In the genomic region with DNA sequence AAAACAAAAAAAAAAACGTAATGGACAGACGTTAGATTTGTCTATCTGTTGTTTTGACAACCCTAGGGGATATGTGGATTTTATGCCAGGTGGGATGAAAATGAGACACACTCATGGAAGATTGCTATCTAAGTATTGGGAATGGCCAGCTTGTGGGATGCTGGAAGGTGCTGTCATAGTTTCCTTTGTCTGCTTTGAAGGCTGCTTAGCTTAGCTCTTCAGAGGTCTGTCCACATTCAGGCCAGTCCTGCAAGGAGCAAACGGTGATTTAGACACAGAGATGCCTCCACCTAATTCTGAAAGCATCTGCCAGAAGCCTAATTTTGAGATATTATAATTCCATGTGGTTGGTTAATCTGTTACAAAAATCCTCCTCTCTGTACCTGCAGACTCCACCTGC, we compare ENCODE assay signal across 31 mouse cellular contexts.
DNase-seq lines count a peak whose midpoint lies in the region; ATAC-seq and TF ChIP-seq lines count a peak whose summit lies in the region.
"Had no signal": no experiment of that assay in that cellular context is flagged by ENCODE, and none has a peak within 500 bp of the region (broad histone marks: within the 10 kb centered on the region; RNA-seq: fewer than 3 reads in every experiment).

No protein-coding gene starts in this region.

- TF ChIP-seq CTCF in midbrain, postnatal 0 days (IDR thresholded peaks at IDR 0.05), result no peak

- H3K27me3 ChIP-seq in forebrain, embryonic 12.5 days, result no peaks in the 10 kb centered on the region
- no peaks in the 10 kb centered on the region for H3K27me3 ChIP-seq in forebrain, embryonic 10.5 days (ENCODE audit: poor library complexity, severe bottlenecking)
- no peaks in the 10 kb centered on the region for H3K27me3 ChIP-seq in midbrain, embryonic 11.5 days (ENCODE audit: control insufficient read depth, insufficient read depth, low read length)
- no peaks in the 10 kb centered on the region for H3K27me3 ChIP-seq in midbrain, embryonic 10.5 days (ENCODE audit: low read depth, poor library complexity, severe bottlenecking)
- no peaks in the 10 kb centered on the region for H3K27me3 ChIP-seq in midbrain, embryonic 12.5 days
- H3K27me3 ChIP-seq in midbrain, postnatal 0 days (ENCODE audit: insufficient read depth, low read length), result no peaks in the 10 kb centered on the region
- H3K27me3 ChIP-seq: CH12.LX; embryonic facial prominence, embryonic 15.5 days; heart, embryonic 13.5 days; limb, embryonic 15.5 days; liver, embryonic 13.5 days; neural tube, embryonic 12.5 days; stomach, embryonic 15.5 days had no signal

- H3K4me1 ChIP-seq in forebrain, embryonic 12.5 days, result peaks cover 9% of the 10 kb centered on the region; the same call in 1 of the 2 replicates
- peaks cover 14% of the 10 kb centered on the region for H3K4me1 ChIP-seq in forebrain, embryonic 10.5 days
- H3K4me1 ChIP-seq in midbrain, embryonic 11.5 days (ENCODE audit: control insufficient read depth, insufficient read depth, low read length), result no peaks in the 10 kb centered on the region
- peaks cover 13% of the 10 kb centered on the region for H3K4me1 ChIP-seq in midbrain, embryonic 10.5 days
- no peaks in the 10 kb centered on the region for H3K4me1 ChIP-seq in midbrain, embryonic 12.5 days
- H3K4me1 ChIP-seq in midbrain, postnatal 0 days (ENCODE audit: insufficient read depth, low read length), result 0 out of 2 replicates have a peak, but pooled peaks cover 4% of the 10 kb centered on the region
- H3K4me1 ChIP-seq: embryonic facial prominence, embryonic 10.5 days; embryonic facial prominence, embryonic 15.5 days; heart, embryonic 13.5 days; limb, embryonic 10.5 days; limb, embryonic 15.5 days; liver, embryonic 13.5 days; stomach, embryonic 15.5 days had no signal

- no peak overlapping the region for H3K4me2 ChIP-seq in forebrain, embryonic 12.5 days
- no peak overlapping the region for H3K4me2 ChIP-seq in midbrain, embryonic 11.5 days
- no peak overlapping the region for H3K4me2 ChIP-seq in midbrain, embryonic 12.5 days (replicated peaks)
- no peak overlapping the region for H3K4me2 ChIP-seq in midbrain, postnatal 0 days (ENCODE audit: low read depth, low read length, poor library complexity, severe bottlenecking)
- H3K4me2 ChIP-seq: embryonic facial prominence, embryonic 15.5 days; heart, embryonic 13.5 days; limb, embryonic 15.5 days; liver, embryonic 13.5 days; neural tube, embryonic 12.5 days; stomach, embryonic 15.5 days had no signal

- DNase-seq in forebrain, embryonic 10.5 days (ENCODE audit: extremely low spot score, low spot score), result no peak
- DNase-seq in midbrain, embryonic 11.5 days (ENCODE audit: low spot score, missing footprints), result peak; percentile 68
- no peak for DNase-seq in midbrain, embryonic 10.5 days (ENCODE audit: low spot score)
- DNase-seq in midbrain, postnatal 0 days (ENCODE audit: low spot score), result peak; percentile 22
- no peak for DNase-seq in left cerebral cortex, adult 18-20 months (ENCODE audit: low spot score in 2 of 2)
- DNase-seq in heart, postnatal 4 days, result no peak
- DNase-seq: adrenal gland, postnatal 10 days; cerebellum, adult 8-10 months; cerebellum, postnatal 25 days; heart, adult 2 months; heart, postnatal 10 days; kidney, adult 9 months; kidney, postnatal 10 days; layer of hippocampus, postnatal 36 days; liver, embryonic 13.5 days; lung, adult 2 months; lung, postnatal 10 days; right cerebral cortex, postnatal 14 days had no signal

- H3K9me3 ChIP-seq in forebrain, embryonic 12.5 days, result no peaks in the 10 kb centered on the region
- no peaks in the 10 kb centered on the region for H3K9me3 ChIP-seq in forebrain, embryonic 10.5 days
- H3K9me3 ChIP-seq in midbrain, embryonic 11.5 days (ENCODE audit: control insufficient read depth, low read length), result no peaks in the 10 kb centered on the region
- H3K9me3 ChIP-seq in midbrain, embryonic 10.5 days (replicated peaks), result no peaks in the 10 kb centered on the region
- no peaks in the 10 kb centered on the region for H3K9me3 ChIP-seq in midbrain, embryonic 12.5 days
- no peaks in the 10 kb centered on the region for H3K9me3 ChIP-seq in midbrain, postnatal 0 days (ENCODE audit: low read length)
- H3K9me3 ChIP-seq: embryonic facial prominence, embryonic 10.5 days; embryonic facial prominence, embryonic 15.5 days; heart, embryonic 13.5 days; limb, embryonic 10.5 days; limb, embryonic 15.5 days; liver, embryonic 13.5 days; neural tube, embryonic 12.5 days; stomach, embryonic 15.5 days had no signal

- H3K4me3 ChIP-seq in forebrain, embryonic 12.5 days (replicated peaks), result no peak overlapping the region
- no peak overlapping the region for H3K4me3 ChIP-seq in forebrain, embryonic 10.5 days
- no peak overlapping the region for H3K4me3 ChIP-seq in midbrain, embryonic 11.5 days (ENCODE audit: low read depth, low read length)
- H3K4me3 ChIP-seq in midbrain, embryonic 10.5 days, result no peak overlapping the region
- H3K4me3 ChIP-seq in midbrain, embryonic 12.5 days, result no peak overlapping the region
- H3K4me3 ChIP-seq in midbrain, postnatal 0 days (ENCODE audit: low read depth, low read length), result no peak overlapping the region
- H3K4me3 ChIP-seq: embryonic facial prominence, embryonic 10.5 days; embryonic facial prominence, embryonic 15.5 days; heart, adult 2 months; heart, embryonic 13.5 days; limb, embryonic 10.5 days; limb, embryonic 15.5 days; liver, embryonic 13.5 days; myocyte; neural tube, embryonic 12.5 days; stomach, embryonic 15.5 days had no signal

- peak; percentile 4; the same call in 1 of the 2 replicates for ATAC-seq in forebrain, embryonic 12.5 days (ENCODE audit: low FRiP score)
- ATAC-seq in midbrain, embryonic 11.5 days (ENCODE audit: low FRiP score), result no peak
- no peak for ATAC-seq in midbrain, embryonic 12.5 days (ENCODE audit: low FRiP score, low read depth)
- ATAC-seq in midbrain, postnatal 0 days (ENCODE audit: low FRiP score), result peak; percentile 31; the same call in 1 of the 2 replicates
- ATAC-seq: intestine, postnatal 0 days had no signal

- 65% methylated on average over 3 of the region's 3 CpGs for WGBS in forebrain, embryonic 12.5 days
- WGBS in forebrain, embryonic 10.5 days, result 73% methylated on average over 3 of the region's 3 CpGs
- 54% methylated on average over 3 of the region's 3 CpGs for WGBS in midbrain, embryonic 11.5 days
- 72% methylated on average over 3 of the region's 3 CpGs for WGBS in midbrain, embryonic 10.5 days
- 54% methylated on average over 3 of the region's 3 CpGs for whole genome bisulfite sequencing in midbrain, embryonic 12.5 days
- 46% methylated on average over 3 of the region's 3 CpGs for WGBS in midbrain, postnatal 0 days

- no peaks in the 10 kb centered on the region for H3K36me3 ChIP-seq in forebrain, embryonic 12.5 days (replicated peaks)
- H3K36me3 ChIP-seq in forebrain, embryonic 10.5 days (replicated peaks), result no peaks in the 10 kb centered on the region
- H3K36me3 ChIP-seq in midbrain, embryonic 11.5 days (ENCODE audit: control insufficient read depth, insufficient read depth, low read length), result no peaks in the 10 kb centered on the region
- H3K36me3 ChIP-seq in midbrain, embryonic 10.5 days, result no peaks in the 10 kb centered on the region
- H3K36me3 ChIP-seq in midbrain, embryonic 12.5 days, result no peaks in the 10 kb centered on the region
- no peaks in the 10 kb centered on the region for H3K36me3 ChIP-seq in midbrain, postnatal 0 days (ENCODE audit: insufficient read depth, low read length)
- H3K36me3 ChIP-seq: embryonic facial prominence, embryonic 10.5 days; embryonic facial prominence, embryonic 15.5 days; heart, embryonic 13.5 days; limb, embryonic 10.5 days; limb, embryonic 15.5 days; liver, embryonic 13.5 days; neural tube, embryonic 12.5 days; stomach, embryonic 15.5 days had no signal

- H3K27ac ChIP-seq in forebrain, embryonic 12.5 days, result 0 out of 2 replicates have a peak overlapping the region, but pooled peaks have one; percentile 71
- H3K27ac ChIP-seq in forebrain, embryonic 10.5 days, result no peak overlapping the region
- no peak overlapping the region for H3K27ac ChIP-seq in midbrain, embryonic 11.5 days (ENCODE audit: low read depth, low read length)
- H3K27ac ChIP-seq in midbrain, embryonic 10.5 days (replicated peaks), result no peak overlapping the region
- peak overlapping the region; percentile 2; the same call in 1 of the 2 replicates for H3K27ac ChIP-seq in midbrain, embryonic 12.5 days (replicated peaks)
- peak overlapping the region; percentile 21; the same call in 1 of the 2 replicates for H3K27ac ChIP-seq in midbrain, postnatal 0 days (ENCODE audit: low read depth, low read length)
- H3K27ac ChIP-seq: embryonic facial prominence, embryonic 10.5 days; embryonic facial prominence, embryonic 15.5 days; heart, adult 2 months; heart, embryonic 13.5 days; limb, embryonic 10.5 days; limb, embryonic 15.5 days; liver, embryonic 13.5 days; macrophage; neural tube, embryonic 12.5 days; stomach, embryonic 15.5 days had no signal

- H3K9ac ChIP-seq in forebrain, embryonic 12.5 days, result no peak overlapping the region
- no peak overlapping the region for H3K9ac ChIP-seq in midbrain, embryonic 11.5 days (ENCODE audit: low read length)
- H3K9ac ChIP-seq in midbrain, embryonic 12.5 days (replicated peaks), result no peak overlapping the region
- no peak overlapping the region for H3K9ac ChIP-seq in midbrain, postnatal 0 days (replicated peaks; ENCODE audit: low read length, poor library complexity, severe bottlenecking)
- H3K9ac ChIP-seq: embryonic facial prominence, embryonic 15.5 days; heart, embryonic 13.5 days; limb, embryonic 15.5 days; liver, embryonic 13.5 days; neural tube, embryonic 12.5 days; stomach, embryonic 15.5 days had no signal

Comparison
In these comparisons a context has a peak if more than half of its experiments do, and no peak if none do; other contexts are left out.
1. ATAC-seq: peak in forebrain, embryonic 12.5 days (single experiment) and midbrain, postnatal 0 days (single experiment); none in midbrain, embryonic 11.5 days (single experiment) and midbrain, embryonic 12.5 days (single experiment).
2. H3K27ac ChIP-seq: peak in forebrain, embryonic 12.5 days (single experiment), midbrain, embryonic 12.5 days (single experiment) and midbrain, postnatal 0 days (single experiment); none in forebrain, embryonic 10.5 days (single experiment), midbrain, embryonic 11.5 days (single experiment) and midbrain, embryonic 10.5 days (single experiment).
3. DNase-seq: peak in midbrain, embryonic 11.5 days (single experiment) and midbrain, postnatal 0 days (single experiment); none in forebrain, embryonic 10.5 days (single experiment), midbrain, embryonic 10.5 days (single experiment), left cerebral cortex, adult 18-20 months (0 of 2) and heart, postnatal 4 days (single experiment).